Mouse (Mus musculus): ENCODE results near the gene Jph4. TPM values are rescaled to one million over a fixed set of nuclear protein-coding genes. Genes with fewer than 3 reads are reported as not detected.

The Jph4 gene
- polyA plus RNA-seq, 1 experiment from 2014 or later = 0.78 TPM

GRCm38 (mm10) chr14:55063581-55064381 lies 53.0 kb downstream of the Jph4 start:
- no peak overlapping the region for H3K4me2 ChIP-seq
- ATAC-seq (ENCODE audit: insufficient number of reproducible peaks, insufficient read depth, low FRiP score, low TSS enrichment, low read depth) = no peak
- no peaks in the 10 kb centered on the region for H3K9me3 ChIP-seq
- WGBS = 84% methylated on average over 22 of the region's 22 CpGs
- H3K4me3 ChIP-seq (replicated peaks) = no peak overlapping the region
- H3K27me3 ChIP-seq = 0 out of 2 replicates have a peak, but pooled peaks cover 5% of the 10 kb centered on the region
- no peak overlapping the region for H3K9ac ChIP-seq (replicated peaks)
- peaks cover 21% of the 10 kb centered on the region for H3K4me1 ChIP-seq (replicated peaks)
- no peak overlapping the region for H3K27ac ChIP-seq
- peaks cover 40% of the 10 kb centered on the region for H3K36me3 ChIP-seq

DNA sequence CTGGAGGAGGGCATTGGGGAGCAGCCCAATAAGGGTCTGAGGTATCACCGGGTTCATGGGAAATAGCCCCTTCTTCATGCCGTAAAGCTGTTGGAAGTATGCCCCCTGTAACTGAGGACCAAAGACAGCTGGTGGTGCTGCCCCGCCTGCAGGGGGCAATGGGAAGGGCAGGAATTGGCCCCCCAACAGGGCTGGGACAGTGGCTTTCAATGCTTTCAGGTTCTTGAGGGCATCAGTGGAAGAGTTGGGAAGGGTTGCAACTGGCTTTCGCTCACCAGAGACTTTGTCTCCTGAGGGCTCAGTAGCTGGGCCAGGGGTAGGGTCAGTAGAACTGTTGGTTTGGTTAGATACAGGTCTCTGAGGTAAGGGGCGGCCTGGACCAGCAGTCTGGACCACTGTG lies 53.6 kb downstream of the Jph4 start:
- ATAC-seq (ENCODE audit: insufficient number of reproducible peaks, insufficient read depth, low FRiP score, low TSS enrichment, low read depth) = no peak
- Histone ChIP-seq H3K36me3 (peaks cover 34% of the 10 kb centered on the region), H3K27me3 (0 out of 2 replicates have a peak, but pooled peaks cover 5% of the 10 kb centered on the region), H3K9ac (replicated peaks) (no peak overlapping the region; the same call in 1 of the 2 replicates), H3K4me2 (peak overlapping the region; percentile 52), H3K27ac (no peak overlapping the region), H3K4me1 (replicated peaks) (peaks cover 21% of the 10 kb centered on the region), H3K9me3 (no peaks in the 10 kb centered on the region), H3K4me3 (replicated peaks) (no peak overlapping the region)
- WGBS = 76% methylated on average over 5 of the region's 5 CpGs

- Histone ChIP-seq H3K9me3 (no peaks in the 10 kb centered on the region), H3K4me1 (replicated peaks) (peaks cover 21% of the 10 kb centered on the region), H3K27ac (peak overlapping the region; percentile 74; the same call in 1 of the 2 replicates), H3K27me3 (0 out of 2 replicates have a peak, but pooled peaks cover 5% of the 10 kb centered on the region), H3K9ac (replicated peaks) (no peak overlapping the region; the same call in 1 of the 2 replicates), H3K4me3 (replicated peaks) (peak overlapping the region; percentile 16), H3K4me2 (peak overlapping the region; percentile 52), H3K36me3 (peaks cover 30% of the 10 kb centered on the region)
- ATAC-seq (ENCODE audit: insufficient number of reproducible peaks, insufficient read depth, low FRiP score, low TSS enrichment, low read depth) = peak; percentile 63; the same call in 1 of the 2 replicates
- 12% methylated on average over 17 of the region's 17 CpGs for WGBS
Observed at GRCm38 (mm10) chr14:55062626-55063025, 54.1 kb downstream of the Jph4 start.

DNA sequence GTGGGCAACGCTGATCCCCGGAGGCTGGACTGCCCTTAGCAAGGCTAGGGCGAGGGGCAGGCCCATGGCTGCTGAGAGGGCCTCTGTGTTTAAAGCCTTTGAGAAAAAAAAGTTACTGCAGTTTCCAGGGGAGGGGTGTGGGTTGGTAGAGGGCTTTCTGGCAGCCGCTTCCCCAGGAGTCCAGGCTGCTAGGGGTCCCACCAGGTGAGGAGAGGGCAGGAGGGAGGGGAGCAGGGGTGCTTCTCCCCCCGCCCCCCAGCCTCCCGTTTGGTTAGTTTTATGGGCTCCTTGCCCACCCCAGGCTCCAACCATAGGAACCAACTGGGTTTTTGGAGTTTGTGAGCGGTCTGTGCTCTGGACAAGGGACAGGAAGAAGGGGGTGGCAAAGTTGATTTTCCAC lies 54.9 kb downstream of the Jph4 start:
- Histone ChIP-seq H3K9me3 (no peaks in the 10 kb centered on the region), H3K4me2 (peak overlapping the region; percentile 52), H3K4me3 (replicated peaks) (0 out of 2 replicates have a peak overlapping the region, but pooled peaks have one; percentile 4), H3K27ac (peak overlapping the region; percentile 74), H3K9ac (replicated peaks) (no peak overlapping the region), H3K36me3 (peaks cover 22% of the 10 kb centered on the region), H3K27me3 (0 out of 2 replicates have a peak, but pooled peaks cover 5% of the 10 kb centered on the region), H3K4me1 (replicated peaks) (peaks cover 21% of the 10 kb centered on the region)
- peak; percentile 67; the same call in 1 of the 2 replicates for ATAC-seq (ENCODE audit: insufficient number of reproducible peaks, insufficient read depth, low FRiP score, low TSS enrichment, low read depth)
- 18% methylated on average over 7 of the region's 7 CpGs for WGBS

DNA sequence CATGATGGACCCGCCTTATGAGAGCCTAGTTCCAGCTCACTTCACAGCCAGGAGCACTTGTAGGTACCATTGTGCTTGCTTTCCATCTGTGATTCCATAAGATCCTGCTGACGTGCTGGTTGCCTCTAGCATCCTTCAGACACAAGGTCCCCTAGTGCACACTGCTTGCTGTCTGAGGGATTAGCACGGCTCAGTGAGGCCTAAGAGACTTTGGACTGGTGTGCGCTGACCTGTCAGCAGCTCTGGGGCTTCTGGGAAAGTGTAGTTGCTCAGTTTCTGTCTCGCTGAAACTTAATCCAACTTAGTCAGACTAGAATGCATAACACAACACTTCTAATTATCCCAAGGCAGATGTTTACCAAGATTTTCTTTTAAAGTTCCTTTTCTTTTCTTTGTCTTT lies 56.8 kb downstream of the Jph4 start:
- 0 out of 2 replicates have a peak, but pooled peaks cover 5% of the 10 kb centered on the region for H3K27me3 ChIP-seq
- no peak overlapping the region for H3K9ac ChIP-seq (replicated peaks)
- 73% methylated on average over 5 of the region's 5 CpGs for WGBS
- no peak for ATAC-seq (ENCODE audit: insufficient number of reproducible peaks, insufficient read depth, low FRiP score, low TSS enrichment, low read depth)
- no peak overlapping the region for H3K27ac ChIP-seq
- no peak overlapping the region for H3K4me3 ChIP-seq (replicated peaks)
- no peak overlapping the region for H3K4me2 ChIP-seq
- H3K9me3 ChIP-seq = no peaks in the 10 kb centered on the region
- H3K36me3 ChIP-seq = peaks cover 4% of the 10 kb centered on the region; the same call in 1 of the 2 replicates
- peaks cover 21% of the 10 kb centered on the region for H3K4me1 ChIP-seq (replicated peaks)

DNA sequence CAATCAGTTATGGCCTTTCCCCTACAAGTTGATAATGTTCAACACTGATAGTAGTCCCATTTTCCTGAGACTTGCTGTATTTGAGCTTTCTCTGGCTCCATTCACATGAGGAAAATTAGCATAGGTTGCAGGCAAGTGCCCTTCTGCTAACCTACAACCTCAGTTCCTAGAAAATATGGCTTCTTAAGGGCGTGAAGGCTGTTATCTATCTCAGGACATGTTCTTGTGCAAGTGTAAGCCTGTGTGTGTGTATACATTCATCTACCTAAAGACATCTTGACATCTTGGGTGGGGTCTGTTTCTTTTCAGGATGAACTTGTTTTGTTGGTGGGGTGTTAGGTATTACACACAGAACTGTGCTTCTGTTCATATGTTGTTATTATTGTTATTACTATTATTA lies 57.7 kb downstream of the Jph4 start:
- Histone ChIP-seq H3K27ac (no peak overlapping the region), H3K9ac (replicated peaks) (no peak overlapping the region)
- 71% methylated on average over 1 of the region's 1 CpGs for WGBS

More for the DNA sequence above, 57.7 kb downstream of the Jph4 start:
- Histone ChIP-seq H3K36me3 (no peaks in the 10 kb centered on the region), H3K9me3 (no peaks in the 10 kb centered on the region), H3K27me3 (peaks cover 6% of the 10 kb centered on the region; the same call in 1 of the 2 replicates), H3K4me2 (no peak overlapping the region), H3K4me3 (replicated peaks) (no peak overlapping the region), H3K4me1 (replicated peaks) (peaks cover 21% of the 10 kb centered on the region)
- no peak for ATAC-seq (ENCODE audit: insufficient number of reproducible peaks, insufficient read depth, low FRiP score, low TSS enrichment, low read depth)

Other genes starting within 250 kb of the Jph4 start
- 14.2 and 15.9 TPM in 2 replicates for gene Homez, start 246.0 kb downstream of the Jph4 start, polyA plus RNA-seq (2016; fragmentation: Nextera tagmentation; extraction: Ambion mirVana)
- 0.74 TPM in 1 of 2 replicates, not detected in the other for gene Ppp1r3e, start 239.4 kb downstream of the Jph4 start, polyA plus RNA-seq (2016; fragmentation: Nextera tagmentation; extraction: Ambion mirVana)
- gene Bcl2l2, start 233.6 kb downstream of the Jph4 start, polyA plus RNA-seq (2016; fragmentation: Nextera tagmentation; extraction: Ambion mirVana) = 2.4 and 3.3 TPM in 2 replicates
- not detected in 2 replicates for gene Gm20521, start 233.5 kb downstream of the Jph4 start, polyA plus RNA-seq (2016; fragmentation: Nextera tagmentation; extraction: Ambion mirVana)
- gene Pabpn1, start 224.4 kb downstream of the Jph4 start, polyA plus RNA-seq (2016; fragmentation: Nextera tagmentation; extraction: Ambion mirVana) = 183 and 200 TPM in 2 replicates
- 98.2 and 102 TPM in 2 replicates for gene Slc22a17, start 203.8 kb downstream of the Jph4 start, polyA plus RNA-seq (2016; fragmentation: Nextera tagmentation; extraction: Ambion mirVana)
- 44.5 and 52.7 TPM in 2 replicates for gene Efs, start 190.8 kb downstream of the Jph4 start, polyA plus RNA-seq (2016; fragmentation: Nextera tagmentation; extraction: Ambion mirVana)
- not detected in 2 replicates for gene Il25, start 184.2 kb downstream of the Jph4 start, polyA plus RNA-seq (2016; fragmentation: Nextera tagmentation; extraction: Ambion mirVana)
- 5.5 and 8.4 TPM in 2 replicates for gene Cmtm5, start 180.7 kb downstream of the Jph4 start, polyA plus RNA-seq (2016; fragmentation: Nextera tagmentation; extraction: Ambion mirVana)
- gene Myh6, start 150.0 kb downstream of the Jph4 start, polyA plus RNA-seq (2016; fragmentation: Nextera tagmentation; extraction: Ambion mirVana) = 1.8 and 3.3 TPM in 2 replicates
- gene Gm17428, start 140.0 kb downstream of the Jph4 start, polyA plus RNA-seq (2016; fragmentation: Nextera tagmentation; extraction: Ambion mirVana) = not detected in 2 replicates
- gene Myh7, start 122.3 kb downstream of the Jph4 start, polyA plus RNA-seq (2016; fragmentation: Nextera tagmentation; extraction: Ambion mirVana) = 9.3 and 10.5 TPM in 2 replicates
- gene Ngdn, start 101.5 kb downstream of the Jph4 start, polyA plus RNA-seq (2016; fragmentation: Nextera tagmentation; extraction: Ambion mirVana) = 84.3 and 85.3 TPM in 2 replicates
- gene Zfhx2, start 24.6 kb downstream of the Jph4 start, polyA plus RNA-seq (2016; fragmentation: Nextera tagmentation; extraction: Ambion mirVana) = 6.9 and 7.0 TPM in 2 replicates
- gene Thtpa, start 22.2 kb downstream of the Jph4 start, polyA plus RNA-seq (2016; fragmentation: Nextera tagmentation; extraction: Ambion mirVana) = 24.0 and 24.2 TPM in 2 replicates
- 10.7 and 13.7 TPM in 2 replicates for gene Ap1g2, start 10.3 kb downstream of the Jph4 start, polyA plus RNA-seq (2016; fragmentation: Nextera tagmentation; extraction: Ambion mirVana)
- gene Dhrs2, start 105.1 kb upstream of the Jph4 start, polyA plus RNA-seq (2016; fragmentation: Nextera tagmentation; extraction: Ambion mirVana) = 0.33 and 0.42 TPM in 2 replicates